Mouse (Mus musculus) limb, embryonic 14.5 days (tissue): Measurements from ENCODE around the gene Sptlc2. TPM values are rescaled to one million over a fixed set of nuclear protein-coding genes. Genes with fewer than 3 reads are reported as not detected.

ENCODE experiments used
- ATAC-seq: fragments of 200-750 bp; cut with Nextera tagmentation; 2 replicates; pipeline ENCODE4 v1.8.0; 2017; ENCODE audit warnings: low read depth, moderate number of reproducible peaks, moderate TSS enrichment; ENCODE audit not compliant: low FRiP score
- DNase-seq: peaks from one replicate; pipeline ENCODE4 v3.0.0-alpha.2; 2015; ENCODE audit warnings: low spot score
- H3K27ac ChIP-seq: fragments of 300-500 bp; sonication (generic); replicated peaks from 2 replicates; pipeline ENCODE4 v1.5.1; 2014; ENCODE audit warnings: low read depth, mild to moderate bottlenecking, low read length, moderate library complexity, mixed read lengths
- H3K27me3 ChIP-seq: fragments of 300-500 bp; sonication (generic); 2 replicates; pipeline ENCODE4 v1.6.1; 2014; ENCODE audit warnings: low read length, mixed read lengths; ENCODE audit not compliant: control insufficient read depth, insufficient read depth
- H3K36me3 ChIP-seq: fragments of 300-500 bp; sonication (generic); 2 replicates; pipeline ENCODE4 v1.6.1; 2014; ENCODE audit warnings: mild to moderate bottlenecking, low read length, moderate library complexity, mixed read lengths; ENCODE audit not compliant: control insufficient read depth, insufficient read depth
- H3K4me1 ChIP-seq: fragments of 300-500 bp; sonication (generic); 2 replicates; pipeline ENCODE4 v1.6.1; 2014; ENCODE audit warnings: antibody characterized with exemption, low read length, mixed read lengths; ENCODE audit not compliant: control insufficient read depth, insufficient read depth
- H3K4me2 ChIP-seq: fragments of 300-500 bp; sonication (generic); replicated peaks from 2 replicates; pipeline ENCODE4 v1.6.1; 2014; ENCODE audit warnings: low read depth, mild to moderate bottlenecking, low read length, moderate library complexity; ENCODE audit not compliant: severe bottlenecking
- H3K4me3 ChIP-seq: fragments of 300-500 bp; sonication (generic); replicated peaks from 2 replicates; pipeline ENCODE4 v1.5.1; 2014; ENCODE audit warnings: low read length
- H3K9ac ChIP-seq: fragments of 300-500 bp; sonication (generic); 2 replicates; pipeline ENCODE4 v1.6.1; 2014; ENCODE audit warnings: mild to moderate bottlenecking, low read depth, low read length, moderate library complexity; ENCODE audit not compliant: severe bottlenecking
- H3K9me3 ChIP-seq: fragments of 300-500 bp; sonication (generic); 2 replicates; pipeline ENCODE4 v1.6.1; 2016; ENCODE audit warnings: low read length; ENCODE audit not compliant: control insufficient read depth
- POLR2A ChIP-seq: fragments of 200-500 bp; IDR thresholded peaks from 2 replicates; pipeline ENCODE4 v1.8.0; 2012; ENCODE audit warnings: inconsistent platforms, mild to moderate bottlenecking, moderate library complexity, borderline replicate concordance; ENCODE audit not compliant: insufficient read depth, insufficient read length; ENCODE audit errors: extremely low read depth
- WGBS: fragments of 180-500 bp; shearing (Covaris S2); extraction: QIAGEN DNeasy Blood & Tissue Kit; methylation state at CpG from one replicate; pipeline ENCODE4 v1.1.7; 2014; 5-methylcytosine and 5-hydroxymethylcytosine counted together
- polyA plus RNA-seq, 2 experiments: library from polyadenylated mRNA; depleted of rRNA in 1 of 2; stranded (reverse) in 1 of 2; unstranded in 1 of 2; fragments of >200 nt; fragmentation: Nextera tagmentation in 1 of 2; extraction: Ambion mirVana in 1 of 2; gene quantifications; 2 replicates each; pipeline versions ENCODE4 v1.2.1 to v1.2.3; 2012 to 2014

Gene Sptlc2
- polyA plus RNA-seq (2012; rRNA removed) (23.3 and 35.2 TPM in 2 replicates), polyA plus RNA-seq (2014; fragmentation: Nextera tagmentation; extraction: Ambion mirVana) (80.8 and 85.5 TPM in 2 replicates)

- peaks cover 6% of the 10 kb centered on the region for H3K4me1 ChIP-seq
- H3K9ac ChIP-seq, result peak within 1 kb of the TSS; percentile 82
- H3K9me3 ChIP-seq, result no peaks in the 10 kb centered on the region
- no peaks in the 10 kb centered on the region for H3K36me3 ChIP-seq
- ATAC-seq (peak; percentile 100), DNase-seq (peak; percentile 100)
- peak within 1 kb of the TSS; percentile 79 for H3K4me2 ChIP-seq
- H3K27ac ChIP-seq, result peak within 1 kb of the TSS; percentile 75
- WGBS, result 2% methylated on average over 43 of the region's 45 CpGs
- H3K27me3 ChIP-seq, result no peaks in the 10 kb centered on the region
- H3K4me3 ChIP-seq, result peak within 1 kb of the TSS; percentile 76
- peak; percentile 80; the same call in 1 of the 2 replicates for TF ChIP-seq POLR2A
These were observed at the start of gene Sptlc2 for GRCm38 (mm10) chr12:87388122-87388774. Gene Sptlc2 (minus strand): TSS chr12:87388355.

GRCm38 (mm10) chr12:87428885-87429284 lies 40.7 kb upstream of the Sptlc2 start:
- H3K9ac ChIP-seq, result no peak overlapping the region
- DNase-seq, result no peak
- no peak for TF ChIP-seq POLR2A
- no peaks in the 10 kb centered on the region for H3K27me3 ChIP-seq
- peaks cover 86% of the 10 kb centered on the region for H3K36me3 ChIP-seq
- no peaks in the 10 kb centered on the region for H3K4me1 ChIP-seq
- no peaks in the 10 kb centered on the region for H3K9me3 ChIP-seq
- H3K27ac ChIP-seq, result no peak overlapping the region
- no peak overlapping the region for H3K4me2 ChIP-seq
- no peak for ATAC-seq
- 86% methylated on average over 8 of the region's 8 CpGs for WGBS
- no peak overlapping the region for H3K4me3 ChIP-seq

- no peaks in the 10 kb centered on the region for H3K27me3 ChIP-seq
- ATAC-seq (no peak), DNase-seq (no peak)
- H3K9ac ChIP-seq, result no peak overlapping the region
- H3K4me2 ChIP-seq, result no peak overlapping the region
- WGBS, result 95% methylated on average over 2 of the region's 2 CpGs
- TF ChIP-seq POLR2A, result no peak
- H3K4me3 ChIP-seq, result no peak overlapping the region
- no peak overlapping the region for H3K27ac ChIP-seq
- H3K4me1 ChIP-seq, result no peaks in the 10 kb centered on the region
- H3K9me3 ChIP-seq, result no peaks in the 10 kb centered on the region
- H3K36me3 ChIP-seq, result peaks cover 86% of the 10 kb centered on the region
These were observed 40.1 kb upstream of the Sptlc2 start for GRCm38 (mm10) chr12:87428295-87428694.

- H3K4me3 ChIP-seq, result no peak overlapping the region
- no peak for TF ChIP-seq POLR2A
- H3K9me3 ChIP-seq, result no peaks in the 10 kb centered on the region
- no peak overlapping the region for H3K27ac ChIP-seq
- DNase-seq (no peak), ATAC-seq (no peak)
- 93% methylated on average over 5 of the region's 5 CpGs for WGBS
- no peak overlapping the region for H3K4me2 ChIP-seq
- no peak overlapping the region for H3K9ac ChIP-seq
- no peaks in the 10 kb centered on the region for H3K27me3 ChIP-seq
- H3K36me3 ChIP-seq, result peaks cover 76% of the 10 kb centered on the region
- H3K4me1 ChIP-seq, result no peaks in the 10 kb centered on the region
These were observed 38.3 kb upstream of the Sptlc2 start for GRCm38 (mm10) chr12:87426354-87427031.

- DNase-seq (no peak), ATAC-seq (no peak)
- Histone ChIP-seq H3K4me3 (no peak overlapping the region), H3K9me3 (no peaks in the 10 kb centered on the region), H3K27ac (no peak overlapping the region), H3K4me2 (no peak overlapping the region), H3K9ac (no peak overlapping the region), H3K4me1 (no peaks in the 10 kb centered on the region), H3K36me3 (peaks cover 56% of the 10 kb centered on the region), H3K27me3 (no peaks in the 10 kb centered on the region)
- no peak for TF ChIP-seq POLR2A
- WGBS, result 45% methylated on average over 3 of the region's 3 CpGs
These were observed 36.4 kb upstream of the Sptlc2 start for GRCm38 (mm10) chr12:87424516-87424915.
